Mouse (Mus musculus) granulocyte monocyte progenitor cell, adult 5-6 weeks (primary cell): ENCODE measurements around the gene Mettl26. TPM values are rescaled to one million over a fixed set of nuclear protein-coding genes. Genes with fewer than 3 reads are reported as not detected.

Experiments used
- ATAC-seq: replicated peaks from 2 replicates; pipeline ENCODE4 v1.8.0; 2016; ENCODE audit warnings: mild to moderate bottlenecking, moderate TSS enrichment, inconsistent platforms; ENCODE audit not compliant: poor library complexity, severe bottlenecking
- total RNA-seq, 2 experiments: library from RNA; stranded (forward) in 1 of 2; stranded (reverse) in 1 of 2; fragments of 200-712, 200-1000 nt in 1 of 2; fragments of >200 nt in 1 of 2; fragmentation: Nextera tagmentation in 1 of 2; gene quantifications; 2 replicates each; pipeline ENCODE4 v1.2.3; 2014 to 2017

The Mettl26 gene
- total RNA-seq, 2 experiments from 2014 or later = 9.7 to 23.4 TPM

DNA sequence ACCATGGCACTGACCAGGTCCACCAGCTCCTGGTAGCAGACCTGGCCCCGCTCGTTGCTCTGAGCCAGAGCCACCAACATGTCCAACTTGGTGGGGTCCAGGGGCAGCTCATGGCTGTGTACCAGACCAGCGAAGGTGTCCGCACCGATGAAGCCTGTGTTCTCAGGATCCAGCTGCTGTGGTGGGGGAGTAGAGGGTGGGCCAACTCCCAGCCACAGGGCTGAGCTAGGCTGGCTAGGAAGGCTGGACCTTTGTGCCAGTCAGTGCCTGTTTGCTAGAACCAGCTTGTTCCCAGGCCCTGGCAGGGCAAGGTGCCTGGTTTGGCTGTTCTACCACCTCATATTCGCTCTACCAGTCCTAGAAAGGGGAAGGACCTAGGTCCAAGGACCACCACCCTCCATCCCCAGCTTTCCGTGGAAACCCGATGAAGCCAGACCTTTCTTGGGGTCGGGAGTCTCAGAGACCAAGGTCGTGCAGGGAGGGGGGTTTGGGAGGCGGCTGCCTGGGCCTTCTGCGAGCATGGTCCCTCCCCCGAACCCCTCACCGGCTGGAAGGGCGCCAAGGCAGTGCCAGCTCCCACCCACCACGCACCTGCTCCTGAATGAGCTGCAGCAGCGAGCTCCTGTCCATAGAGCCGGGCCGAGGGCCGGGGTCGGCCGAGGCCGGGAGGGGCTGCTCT, 38.3 kb upstream of the Mettl26 start:
- no peak for ATAC-seq

DNA sequence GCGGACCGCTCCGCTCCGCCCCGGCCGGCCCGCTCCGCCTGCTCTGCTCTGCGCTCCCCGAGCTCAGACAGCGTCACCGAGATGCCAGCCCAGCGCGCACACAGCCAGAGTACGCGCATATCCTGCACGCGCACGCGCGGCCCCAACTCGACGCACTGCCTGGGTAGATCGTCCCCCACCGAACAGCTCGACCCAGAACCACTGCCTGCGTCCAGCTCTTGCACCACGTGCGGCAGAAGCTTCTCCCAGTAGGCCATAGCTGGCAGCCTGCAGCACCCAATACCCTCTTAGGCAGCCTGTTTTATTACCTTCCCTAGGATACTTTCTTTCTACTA, 37.8 kb upstream of the Mettl26 start, which contains the start of gene Rhbdl1:
Gene Rhbdl1 (minus strand): TSS at position 220 of the 335 bp plus-strand sequence.
- peak; percentile 14 for ATAC-seq

DNA sequence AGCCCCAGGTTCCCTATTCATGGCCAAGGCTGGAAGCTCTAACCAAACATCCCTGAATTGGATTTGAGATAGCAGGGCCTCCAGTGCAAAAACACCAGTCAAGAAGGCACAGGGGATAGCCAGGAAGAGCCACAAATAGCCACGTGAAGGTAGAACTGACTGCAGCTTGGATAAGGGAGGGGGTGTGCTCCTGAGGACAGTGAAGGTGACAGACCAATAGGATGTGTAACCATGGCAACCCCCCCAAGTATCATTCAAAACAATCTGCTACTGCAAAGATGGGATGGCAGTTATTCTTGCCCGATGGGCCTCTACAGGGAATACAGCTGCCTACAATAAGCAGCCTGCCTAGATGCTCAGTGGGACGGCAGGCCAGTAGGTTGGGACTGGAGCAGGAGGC, 37.3 kb upstream of the Mettl26 start:
- no peak for ATAC-seq

DNA sequence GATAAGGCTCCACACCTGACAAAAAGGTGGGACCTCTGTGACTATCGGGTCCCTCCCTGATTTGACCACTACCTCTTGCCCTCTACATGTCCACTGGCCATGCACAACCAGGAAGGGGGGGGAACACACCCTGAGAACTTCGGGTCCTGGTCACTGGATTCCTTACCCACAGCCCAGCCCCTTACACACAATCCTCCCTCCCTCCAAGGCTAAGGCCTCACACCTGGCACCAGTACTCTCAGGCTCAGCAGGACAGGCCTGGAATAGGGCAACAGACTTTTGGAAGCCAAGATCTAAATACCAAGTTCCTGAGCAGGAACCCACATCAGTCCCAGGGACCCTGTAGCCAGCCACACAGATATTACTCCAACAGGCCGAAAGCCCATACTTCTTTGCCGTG, 36.0 kb upstream of the Mettl26 start:
- no peak for ATAC-seq

DNA sequence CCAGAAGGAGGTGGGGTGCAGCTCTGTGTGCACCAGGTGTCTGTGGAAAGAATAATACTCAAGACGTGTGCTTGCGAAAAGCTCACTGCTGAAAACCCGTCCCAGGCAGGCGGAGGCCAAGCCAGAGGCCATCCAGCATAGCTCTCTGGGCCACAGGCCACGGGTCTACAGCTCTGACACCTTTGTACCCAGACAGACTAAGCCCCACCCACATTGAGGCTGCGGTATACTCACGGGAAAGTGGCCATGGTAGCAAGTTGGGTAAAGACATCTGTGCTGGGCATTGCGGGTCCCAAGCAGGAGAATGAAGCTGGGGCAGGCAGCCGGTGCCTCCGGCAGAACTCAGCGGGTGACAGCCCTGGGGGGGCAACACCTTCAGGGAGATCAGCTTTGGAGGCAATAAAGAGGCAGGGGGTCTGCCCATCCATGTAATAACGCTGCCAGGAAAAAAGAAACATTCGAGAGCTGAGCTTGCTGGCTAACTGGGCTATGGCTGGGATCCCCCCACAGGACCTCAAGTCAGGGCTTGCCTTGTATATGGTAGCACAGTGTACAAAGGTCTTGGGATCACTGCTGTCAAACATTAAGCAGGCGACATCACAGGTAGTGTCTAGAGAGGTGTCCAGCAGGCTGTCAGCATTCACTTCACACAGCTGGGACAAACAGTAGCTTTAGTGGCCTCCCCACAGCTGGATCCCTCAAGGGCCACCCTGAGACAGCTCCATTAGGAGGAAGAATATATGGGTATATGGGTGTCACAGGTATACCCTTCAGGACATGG, 35.2 kb upstream of the Mettl26 start:
- ATAC-seq = no peak

DNA sequence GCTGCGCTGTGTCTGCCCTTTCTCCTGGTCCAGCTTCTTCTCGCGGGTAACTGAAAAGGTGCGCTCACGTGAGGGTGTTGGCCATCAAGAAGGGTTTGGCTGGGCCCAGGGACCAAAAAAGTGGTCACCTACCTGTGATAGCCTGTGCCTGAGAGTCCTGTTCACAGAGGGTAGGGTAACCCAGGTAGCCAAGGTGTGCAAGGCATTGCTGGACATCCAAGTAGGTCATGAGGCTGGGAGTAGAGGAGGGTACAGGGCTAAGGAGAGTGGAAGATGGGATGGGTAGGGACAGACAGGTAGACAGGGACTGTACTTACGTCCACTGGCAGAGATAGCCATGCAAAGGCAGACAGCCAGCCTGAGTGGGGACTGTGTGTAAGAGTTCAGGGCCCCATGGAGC, 34.4 kb upstream of the Mettl26 start:
- ATAC-seq = no peak

DNA sequence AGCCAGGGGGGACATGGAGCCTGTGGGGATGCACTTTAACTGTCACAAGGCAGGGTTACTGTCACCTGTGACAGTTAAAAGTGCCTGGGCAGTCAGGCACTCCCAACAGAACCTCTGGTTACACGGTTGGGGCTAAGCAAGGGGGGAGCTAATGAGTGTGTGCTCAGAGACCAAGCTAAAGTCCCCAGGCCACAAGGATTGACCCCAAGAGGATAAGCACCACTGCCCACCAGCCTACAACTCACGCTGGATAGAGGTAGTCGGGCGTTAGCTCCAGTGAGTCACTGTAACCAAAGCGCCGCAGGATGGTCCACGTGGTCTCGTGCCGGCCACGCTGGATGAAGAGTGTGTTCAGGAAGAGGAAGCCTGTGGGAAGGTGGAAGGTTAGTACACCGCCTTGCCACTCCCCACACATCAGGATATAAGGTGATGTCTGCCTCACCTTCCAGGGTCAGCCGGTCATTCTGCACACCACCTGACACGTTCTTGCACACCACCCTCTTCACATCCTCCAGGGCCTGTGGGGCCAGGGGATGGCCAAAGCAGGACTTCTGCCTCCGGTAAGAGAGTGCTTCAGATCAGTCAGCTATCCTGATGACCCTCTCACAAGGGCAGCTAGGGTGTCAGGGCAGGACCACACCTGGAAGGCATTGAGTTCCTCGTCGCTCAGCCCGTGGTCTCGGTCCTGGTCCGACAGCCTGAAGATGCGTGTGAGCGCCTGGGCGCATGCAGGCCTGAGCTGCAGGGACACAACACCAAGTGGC, 33.6 kb upstream of the Mettl26 start, which contains the start of gene Gm20683:
Gene Gm20683 (minus strand): TSS at position 647 of the 764 bp plus-strand sequence.
- no peak for ATAC-seq

DNA sequence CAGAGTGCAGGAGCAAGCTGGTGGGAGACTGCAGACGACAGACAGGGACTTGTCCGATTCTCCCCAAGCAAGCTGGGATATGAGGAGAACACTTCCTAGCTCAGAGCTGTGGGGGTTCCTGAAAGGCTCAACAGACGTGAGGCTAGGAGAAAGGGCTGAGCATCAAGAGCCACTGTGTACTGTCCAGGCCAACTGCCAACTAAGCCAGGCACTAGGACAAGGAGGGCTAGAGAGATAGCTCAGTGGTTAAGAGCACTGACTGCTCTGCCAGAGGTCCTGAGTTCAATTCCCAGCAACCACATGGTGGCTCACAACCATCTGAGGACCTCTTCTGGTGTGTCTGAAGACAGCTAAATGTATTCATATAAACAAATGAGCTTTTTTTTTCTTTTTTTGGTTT, 32.4 kb upstream of the Mettl26 start:
- no peak for ATAC-seq

DNA sequence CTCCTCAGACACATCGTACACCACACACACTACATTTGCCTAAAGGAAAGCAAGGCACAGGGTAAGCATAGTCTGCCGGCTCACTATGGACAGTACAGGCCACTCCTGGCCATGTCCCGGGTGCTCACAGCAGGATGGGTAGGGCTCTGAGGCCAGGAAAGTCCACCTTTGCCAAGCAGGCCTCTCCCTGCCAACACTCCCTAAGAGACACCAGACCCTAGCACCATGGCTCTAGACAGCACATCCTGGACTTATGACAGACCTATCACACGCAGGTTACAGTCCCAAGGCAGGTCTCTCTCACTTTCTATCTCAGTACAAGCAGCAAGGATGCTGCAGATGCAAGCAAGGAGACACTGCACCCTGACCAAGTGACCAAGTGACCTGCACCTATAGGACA, 31.8 kb upstream of the Mettl26 start:
- no peak for ATAC-seq

DNA sequence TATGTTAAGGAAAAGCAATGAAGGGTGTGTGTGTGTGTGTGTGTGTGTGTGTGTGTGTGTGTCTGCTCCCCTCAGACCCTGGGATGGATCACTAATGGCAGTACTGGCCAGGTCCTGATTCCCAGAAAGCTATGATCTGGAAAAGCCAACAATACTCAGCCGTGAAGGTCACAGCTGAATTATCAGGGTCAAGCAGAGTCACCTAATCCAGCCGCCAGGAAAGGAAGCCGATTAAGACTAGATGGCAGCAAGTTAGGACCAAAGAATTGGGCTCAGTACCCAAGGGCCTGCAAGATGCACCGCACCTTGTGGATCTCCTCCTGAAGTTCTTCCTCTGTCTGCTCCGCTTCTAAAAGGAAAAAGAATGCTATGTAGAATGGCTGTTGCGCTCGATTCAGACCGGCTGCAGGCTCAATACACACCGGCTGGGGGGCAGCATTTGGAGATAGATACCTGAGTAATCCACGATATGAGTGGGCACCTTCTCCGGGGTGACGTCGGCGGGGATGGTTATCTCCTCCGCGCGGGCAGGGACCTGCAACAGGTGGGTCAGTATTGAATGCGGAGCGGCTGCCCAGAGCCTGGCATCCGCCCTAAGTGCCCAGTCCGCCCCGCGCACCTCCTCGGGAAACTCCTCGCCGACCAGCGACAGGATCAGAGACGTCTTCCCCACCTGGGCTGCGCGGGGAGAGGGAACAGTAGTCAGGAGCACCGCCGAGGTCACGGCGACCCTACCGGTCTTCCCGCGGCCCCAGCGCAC, 31.1 kb upstream of the Mettl26 start:
- no peak for ATAC-seq

DNA sequence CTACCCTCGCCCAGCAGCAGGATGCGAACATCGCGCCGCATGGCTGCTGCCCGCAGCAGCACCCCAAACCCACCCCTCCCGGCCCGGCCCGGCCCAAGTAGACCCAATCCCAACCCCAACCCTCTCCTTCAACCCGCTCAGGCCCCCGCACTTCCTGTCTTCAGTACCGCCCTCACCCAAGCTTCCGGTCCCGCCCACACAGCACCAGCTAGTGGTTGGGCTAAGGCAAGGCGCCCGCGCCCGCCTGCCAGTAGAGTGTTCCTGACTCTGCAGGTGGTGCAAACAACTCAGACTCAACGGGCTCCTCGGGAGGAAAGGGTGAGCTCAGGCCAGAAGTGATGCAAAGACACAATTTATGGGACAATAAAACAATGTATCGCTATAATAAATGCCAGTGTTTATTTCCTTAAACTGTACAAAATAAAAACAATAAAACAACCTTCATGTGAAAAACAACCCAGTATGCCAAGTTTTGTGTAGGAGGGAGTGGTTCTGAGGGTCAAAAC, 30.4 kb upstream of the Mettl26 start, which contains the start of gene Rhot2:
Gene Rhot2 (minus strand): TSS at position 456 of the 506 bp plus-strand sequence.
- ATAC-seq = peak; percentile 95

DNA sequence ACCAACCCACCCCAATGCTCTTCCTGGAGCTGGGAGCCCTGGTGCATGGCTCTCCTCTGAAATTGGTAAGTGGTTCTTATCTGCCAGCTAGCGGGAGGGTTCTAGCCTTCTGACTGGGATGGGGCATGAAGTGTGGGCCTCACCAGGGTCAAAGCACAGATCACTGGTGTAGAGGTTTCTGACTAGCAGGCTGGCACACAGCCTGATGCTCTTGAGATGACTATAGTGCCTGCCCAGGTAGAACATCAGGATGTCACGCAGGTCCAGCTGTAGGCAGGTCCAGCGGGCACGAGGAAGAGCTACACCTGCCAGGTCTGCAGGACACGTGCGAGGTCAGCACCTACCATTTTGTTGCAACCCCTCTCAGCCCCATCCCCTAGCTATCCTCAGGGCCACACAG, 14.6 kb upstream of the Mettl26 start:
- ATAC-seq = no peak

DNA sequence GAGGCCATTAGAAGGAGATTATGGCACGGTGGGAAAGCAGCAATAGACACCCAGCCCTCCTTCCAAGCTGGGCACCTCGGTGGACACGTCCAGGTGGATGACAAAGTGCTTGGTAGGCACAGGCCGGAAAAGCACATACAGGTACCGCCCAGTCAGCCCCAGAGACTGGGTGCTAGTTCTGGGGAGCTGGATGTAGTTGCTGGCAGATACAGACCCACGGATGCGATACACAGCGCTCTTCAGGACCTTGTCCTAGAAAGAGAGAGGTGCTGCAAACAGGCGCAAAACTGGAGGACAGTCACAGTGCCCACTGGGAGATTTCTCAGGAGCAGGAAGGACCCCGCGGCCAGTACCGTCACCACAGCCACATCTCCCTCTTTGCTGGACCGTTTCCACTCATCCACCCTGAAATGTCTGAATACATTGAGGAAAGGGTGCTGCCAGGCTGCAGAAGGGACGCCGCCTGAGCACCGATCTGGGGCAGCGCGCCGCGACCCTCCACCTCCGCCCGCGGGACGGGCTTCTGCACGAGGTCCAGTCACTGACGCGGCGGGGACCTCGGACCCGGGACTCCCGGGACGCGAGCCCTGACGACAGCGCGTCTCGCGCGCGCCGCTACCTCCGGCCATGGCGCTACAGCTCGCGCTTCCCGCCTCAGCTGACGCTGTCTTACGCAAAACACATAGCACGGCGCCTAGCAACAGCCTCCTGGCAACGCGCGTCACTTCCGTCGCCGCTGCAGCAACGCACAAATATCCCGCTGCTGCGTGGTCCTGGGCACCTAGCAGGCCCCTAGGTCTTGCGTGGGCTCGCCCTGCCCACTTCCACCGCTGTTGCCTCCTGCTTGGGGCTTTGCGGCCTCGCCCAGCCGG, 13.8 kb upstream of the Mettl26 start, which contains the start of gene Wdr90:
Gene Wdr90 (minus strand): TSS at position 670 of the 872 bp plus-strand sequence.
- peak; percentile 97 for ATAC-seq

DNA sequence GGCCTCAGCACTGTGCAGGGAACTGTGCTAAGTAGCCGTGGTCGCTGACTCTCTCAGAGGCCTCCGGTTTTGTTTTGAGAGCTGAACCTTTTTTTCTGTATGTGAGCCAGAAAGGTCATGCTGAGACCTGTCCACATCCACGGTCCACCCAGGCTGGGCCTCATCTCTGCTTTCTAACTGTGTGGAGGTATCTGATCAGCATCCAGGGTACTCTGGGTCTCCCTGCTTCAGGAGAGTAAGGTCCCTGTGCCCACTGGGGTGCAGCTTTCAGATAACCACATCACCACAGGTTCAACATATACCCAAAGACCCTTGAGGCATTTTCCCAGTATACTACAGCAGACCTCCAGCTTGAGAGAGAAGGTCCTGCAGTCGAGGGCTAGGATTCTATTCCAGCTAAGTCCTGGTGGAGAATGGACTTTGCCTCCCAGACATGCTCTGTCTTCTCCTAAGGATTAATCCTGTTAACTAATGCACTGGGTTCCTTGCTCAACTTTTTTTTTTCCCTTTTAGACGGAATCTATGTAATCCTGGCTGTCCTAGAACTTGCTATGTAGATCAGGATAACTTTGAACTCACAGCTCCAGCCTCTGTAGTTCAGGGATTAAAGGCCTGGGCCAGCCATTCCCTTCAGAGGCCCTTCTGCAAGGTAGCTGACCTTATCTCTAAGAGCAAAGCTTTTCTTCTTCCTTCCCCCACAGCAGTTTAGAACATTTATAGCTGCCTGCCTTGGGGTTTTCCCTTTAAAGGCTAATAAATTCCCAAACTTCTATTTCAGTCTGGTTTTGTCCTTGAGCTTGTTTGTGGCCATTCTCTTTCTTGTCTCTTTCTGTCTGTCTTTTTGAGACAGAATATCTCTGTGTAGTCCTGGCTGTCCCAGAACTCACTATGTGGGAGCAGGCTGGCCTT, 12.9 kb upstream of the Mettl26 start:
- no peak for ATAC-seq

DNA sequence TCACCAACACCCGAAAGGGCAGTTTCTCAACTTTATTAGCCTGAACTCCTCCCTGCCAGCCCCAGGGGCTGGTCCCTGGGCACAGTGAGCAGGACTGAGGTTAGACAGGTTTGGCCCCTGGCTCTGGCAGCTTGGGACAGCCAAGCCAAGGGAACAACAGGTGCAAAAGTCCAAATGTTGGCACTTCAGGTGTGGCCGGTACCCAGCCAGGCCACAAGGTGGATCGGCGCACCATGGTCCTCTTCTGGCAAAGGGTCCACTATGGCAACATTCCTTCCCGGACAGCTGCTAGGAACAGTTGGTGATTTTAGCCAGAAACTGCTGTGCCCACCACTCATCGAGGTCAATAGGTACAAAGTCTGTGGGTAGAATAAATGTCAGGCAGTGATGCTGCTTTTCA, 11.2 kb upstream of the Mettl26 start:
- no peak for ATAC-seq

DNA sequence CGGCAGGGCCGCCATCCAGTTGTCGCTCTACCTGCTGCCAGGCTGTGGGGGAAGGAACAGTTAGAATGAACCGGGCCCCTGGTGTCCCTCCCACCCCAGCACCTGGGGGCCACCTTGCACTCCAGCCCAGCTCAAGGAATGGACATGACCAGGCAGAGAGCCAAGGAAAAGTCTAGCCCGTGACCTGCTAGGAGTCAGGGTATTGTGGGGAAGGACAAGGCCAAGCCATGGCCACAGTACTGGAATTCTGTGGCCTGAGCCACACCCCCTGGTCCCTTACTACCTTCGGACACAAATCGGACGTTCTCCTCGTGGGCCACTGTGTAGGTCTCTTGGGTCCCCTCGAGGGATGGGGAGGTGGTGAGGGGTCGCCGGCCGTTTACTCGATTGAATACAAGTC, 10.6 kb upstream of the Mettl26 start:
- ATAC-seq = no peak

DNA sequence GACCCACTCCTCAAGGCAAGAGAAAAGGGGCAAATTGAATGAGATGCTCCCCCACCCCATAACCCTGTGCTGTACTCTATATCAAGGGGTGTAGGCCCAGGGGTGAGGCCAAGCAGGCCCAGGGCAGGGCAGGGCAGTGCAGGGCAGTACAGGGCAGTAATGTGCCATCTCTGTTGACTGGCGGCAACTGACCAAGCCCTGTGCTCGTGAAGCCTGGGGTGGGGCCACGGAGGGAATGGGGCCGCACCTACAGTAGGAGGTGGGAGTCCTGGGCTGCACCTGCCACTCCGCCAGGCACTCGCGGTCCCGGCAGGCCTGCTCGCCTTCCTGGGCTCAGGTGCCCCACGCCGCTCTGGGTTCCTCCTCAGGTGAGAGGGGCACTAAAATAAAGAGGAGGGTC, 9.6 kb upstream of the Mettl26 start:
- ATAC-seq = no peak

DNA sequence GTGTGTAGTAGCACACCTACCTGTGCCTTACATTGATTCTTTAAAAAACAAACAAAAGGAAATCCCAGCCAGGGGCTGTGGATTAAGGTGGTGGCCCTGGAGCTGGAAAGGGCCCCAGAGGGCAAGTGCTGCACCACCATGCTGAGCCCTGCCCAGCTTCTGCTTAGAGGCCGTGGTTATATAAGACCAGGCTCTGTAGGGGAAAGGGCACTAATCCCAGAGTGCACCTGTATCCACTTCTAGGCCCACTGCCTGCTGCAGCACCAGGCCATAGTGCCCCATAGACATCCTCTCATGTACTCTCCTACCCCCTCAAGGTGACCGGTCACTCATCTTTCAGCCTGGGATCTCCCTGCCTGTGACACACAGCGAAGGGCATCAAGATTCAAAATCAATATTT, 8.7 kb upstream of the Mettl26 start:
- ATAC-seq = no peak
